Mouse (Mus musculus) kidney, adult 2 months (tissue): Measurements from ENCODE around the gene Zfp658.

Experiments
- CTCF ChIP-seq: fragments of 200-500 bp; conservative IDR thresholded peaks from 2 replicates; pipeline ENCODE4 v1.5.1; 2011; ENCODE audit warnings: low read depth, mild to moderate bottlenecking, control low read depth, low read length, moderate library complexity, mixed read lengths; ENCODE audit not compliant: insufficient read depth, insufficient read length
- POLR2A ChIP-seq: fragments of 200-500 bp; IDR thresholded peaks from one replicate; pipeline ENCODE4 v1.6.1; 2011; ENCODE audit warnings: low read depth, low read length, control low read depth

- TF ChIP-seq CTCF = no peak
- TF ChIP-seq POLR2A = no peak
Measured at GRCm38 (mm10) chr7:43554550-43554949, 7.5 kb upstream of the Zfp658 start.
